Mouse (Mus musculus): ENCODE data around the gene Trpm5. TPM values are rescaled to one million over a fixed set of nuclear protein-coding genes. Genes with fewer than 3 reads are reported as not detected.

The Trpm5 gene
- polyA plus RNA-seq (2014; fragmentation: Nextera tagmentation; extraction: Ambion mirVana), result 0.64 and 0.85 TPM in 2 replicates

DNA sequence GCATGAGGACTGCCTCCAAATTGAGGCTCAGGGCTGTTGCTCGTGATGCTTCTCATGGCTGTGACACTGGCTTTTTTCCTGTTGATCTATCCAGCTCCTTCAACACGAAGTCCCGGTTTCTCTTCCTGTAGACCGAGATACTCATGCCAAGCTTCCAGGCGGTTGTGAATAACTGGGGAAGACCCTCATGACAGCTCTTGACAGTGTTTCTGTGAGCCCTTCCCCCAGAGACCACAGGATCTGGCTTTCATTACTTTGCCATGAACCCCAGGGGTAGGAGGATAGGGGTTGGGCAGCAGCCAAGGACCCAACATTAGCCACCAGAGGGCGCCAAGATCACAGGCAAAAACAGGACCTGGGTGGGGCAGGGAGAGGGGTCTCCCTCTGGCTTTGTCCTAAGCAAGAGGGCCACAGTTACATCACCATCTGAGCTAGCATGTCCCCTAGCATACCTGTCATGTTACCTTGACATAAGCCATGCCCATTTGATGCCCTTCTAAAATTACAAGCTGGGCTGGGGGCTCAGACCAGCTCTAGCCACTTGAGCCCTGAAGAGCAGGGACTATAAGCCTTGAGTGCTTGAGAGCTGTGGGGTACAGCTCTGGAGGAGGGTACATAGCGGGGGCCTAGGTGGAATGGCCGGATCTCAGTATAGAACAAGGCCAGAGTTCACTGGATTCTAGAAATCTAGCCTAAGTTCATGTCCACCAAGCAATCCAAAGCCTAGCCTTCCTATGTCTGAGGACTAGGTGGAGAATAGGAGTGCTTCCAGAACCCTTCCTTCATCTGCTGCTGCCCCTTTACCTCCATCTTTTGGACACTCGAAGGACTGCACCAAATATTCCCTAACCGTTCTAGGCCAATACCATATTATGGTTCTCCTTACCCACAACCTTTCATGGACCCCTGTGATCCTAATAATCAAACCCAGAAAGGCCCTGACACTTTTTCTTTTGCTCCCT, at the start of gene Trpm5:
TSS of gene Trpm5 (minus strand) at position 51 of the 962 bp plus-strand sequence.
- H3K9ac ChIP-seq (ENCODE audit: low read length), result no peak within 1 kb of the TSS
- H3K4me2 ChIP-seq (ENCODE audit: low read depth, low read length, severe bottlenecking), result no peak within 1 kb of the TSS
- H3K27ac ChIP-seq (ENCODE audit: low read depth, low read length), result no peak within 1 kb of the TSS
- peak; percentile 30; the same call in 1 of the 2 replicates for ATAC-seq (replicated peaks; ENCODE audit: low FRiP score)
- peak; percentile 85 for DNase-seq (ENCODE audit: low spot score)
- H3K36me3 ChIP-seq (ENCODE audit: control insufficient read depth, insufficient read depth, low read length), result no peaks in the 10 kb centered on the region
- no peaks in the 10 kb centered on the region for H3K4me1 ChIP-seq (replicated peaks; ENCODE audit: control insufficient read depth, insufficient read depth, low read length)
- no peaks in the 10 kb centered on the region for H3K9me3 ChIP-seq (ENCODE audit: control insufficient read depth, low read length)
- H3K27me3 ChIP-seq (ENCODE audit: control insufficient read depth, insufficient read depth, low read length), result no peaks in the 10 kb centered on the region
- WGBS, result 47% methylated on average over 10 of the region's 10 CpGs
- H3K4me3 ChIP-seq (ENCODE audit: low read depth, low read length), result no peak within 1 kb of the TSS

DNA sequence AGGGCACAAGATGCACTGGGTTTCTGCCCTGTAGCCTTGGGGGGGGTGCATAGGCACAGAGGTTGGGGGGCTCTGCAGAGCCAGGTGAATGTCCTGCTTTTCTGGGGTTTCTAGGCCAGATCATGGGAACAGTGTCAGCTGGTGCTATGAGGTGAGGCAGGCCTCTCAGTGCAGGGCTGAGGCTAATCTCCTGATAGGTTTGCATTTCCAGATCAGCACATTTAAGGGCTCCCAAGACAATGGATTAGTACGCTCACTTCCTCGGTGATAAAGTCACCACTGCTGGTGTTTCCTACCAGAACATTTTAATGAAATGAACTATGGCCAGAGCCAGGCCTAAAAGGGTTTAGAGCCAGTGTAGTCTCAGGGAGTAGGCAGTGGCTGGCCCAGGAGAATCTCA, 48.2 kb upstream of the Trpm5 start:
- Histone ChIP-seq H3K4me1 (replicated peaks; ENCODE audit: control insufficient read depth, insufficient read depth, low read length) (no peaks in the 10 kb centered on the region), H3K4me2 (ENCODE audit: low read depth, low read length, severe bottlenecking) (no peak overlapping the region), H3K9me3 (ENCODE audit: control insufficient read depth, low read length) (no peaks in the 10 kb centered on the region), H3K27me3 (ENCODE audit: control insufficient read depth, insufficient read depth, low read length) (no peaks in the 10 kb centered on the region), H3K27ac (ENCODE audit: low read depth, low read length) (no peak overlapping the region), H3K9ac (ENCODE audit: low read length) (no peak overlapping the region), H3K36me3 (ENCODE audit: control insufficient read depth, insufficient read depth, low read length) (no peaks in the 10 kb centered on the region), H3K4me3 (ENCODE audit: low read depth, low read length) (no peak overlapping the region)
- WGBS, result 93% methylated on average over 2 of the region's 2 CpGs
- DNase-seq (ENCODE audit: low spot score) (no peak), ATAC-seq (replicated peaks; ENCODE audit: low FRiP score) (no peak)

DNA sequence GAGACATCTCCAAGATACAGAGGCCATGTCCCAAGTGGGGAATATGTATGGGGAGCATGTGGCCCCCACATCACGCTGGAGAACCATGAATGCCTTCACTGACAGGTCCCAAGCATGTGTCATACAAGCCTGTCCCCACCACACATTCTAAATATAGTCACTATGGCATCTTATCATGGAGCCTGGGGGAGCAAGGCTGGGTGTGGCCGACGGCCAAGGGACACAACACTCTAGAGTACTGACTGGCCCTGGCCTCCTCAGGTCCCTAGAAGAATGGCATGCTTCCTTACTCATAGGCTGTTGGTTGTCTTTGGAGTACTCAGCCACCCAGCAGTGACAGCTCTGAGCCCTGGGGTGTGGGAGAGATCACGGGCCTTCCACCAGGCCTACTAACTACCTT, 45.5 kb upstream of the Trpm5 start:
- ATAC-seq (replicated peaks; ENCODE audit: low FRiP score) (no peak), DNase-seq (ENCODE audit: low spot score) (no peak)
- Histone ChIP-seq H3K9ac (ENCODE audit: low read length) (no peak overlapping the region), H3K27me3 (ENCODE audit: control insufficient read depth, insufficient read depth, low read length) (no peaks in the 10 kb centered on the region), H3K9me3 (ENCODE audit: control insufficient read depth, low read length) (no peaks in the 10 kb centered on the region), H3K4me3 (ENCODE audit: low read depth, low read length) (no peak overlapping the region), H3K4me2 (ENCODE audit: low read depth, low read length, severe bottlenecking) (no peak overlapping the region), H3K4me1 (replicated peaks; ENCODE audit: control insufficient read depth, insufficient read depth, low read length) (no peaks in the 10 kb centered on the region), H3K36me3 (ENCODE audit: control insufficient read depth, insufficient read depth, low read length) (no peaks in the 10 kb centered on the region), H3K27ac (ENCODE audit: low read depth, low read length) (no peak overlapping the region)
- 89% methylated on average over 4 of the region's 4 CpGs for WGBS

DNA sequence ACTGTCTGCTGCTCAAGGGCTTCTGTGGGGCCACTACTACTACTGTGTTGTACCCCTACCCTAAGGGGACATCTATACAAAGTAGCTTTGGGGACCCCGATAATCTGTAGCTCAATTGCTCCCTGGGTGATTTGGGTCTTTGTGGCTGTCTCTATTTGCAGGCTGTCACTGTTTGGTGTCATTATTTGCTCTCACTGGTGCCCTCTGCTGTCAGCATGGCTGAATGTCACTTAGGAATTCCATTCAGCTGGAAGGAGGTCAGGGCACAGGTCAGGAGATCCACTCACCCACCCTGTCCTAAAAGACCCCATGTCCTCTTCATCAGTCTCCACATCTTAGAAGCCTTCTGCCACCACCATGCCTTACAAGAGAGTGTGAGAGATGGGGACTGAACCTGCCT, 44.3 kb upstream of the Trpm5 start:
- WGBS, result 57% methylated on average over 1 of the region's 1 CpGs
- H3K4me3 ChIP-seq (ENCODE audit: low read depth, low read length), result no peak overlapping the region
- H3K27me3 ChIP-seq (ENCODE audit: control insufficient read depth, insufficient read depth, low read length), result no peaks in the 10 kb centered on the region
- DNase-seq (ENCODE audit: low spot score), result peak; percentile 68
- no peak for ATAC-seq (replicated peaks; ENCODE audit: low FRiP score)
- no peak overlapping the region for H3K9ac ChIP-seq (ENCODE audit: low read length)
- H3K4me2 ChIP-seq (ENCODE audit: low read depth, low read length, severe bottlenecking), result no peak overlapping the region
- H3K9me3 ChIP-seq (ENCODE audit: control insufficient read depth, low read length), result no peaks in the 10 kb centered on the region
- H3K36me3 ChIP-seq (ENCODE audit: control insufficient read depth, insufficient read depth, low read length), result no peaks in the 10 kb centered on the region
- H3K27ac ChIP-seq (ENCODE audit: low read depth, low read length), result no peak overlapping the region
- no peaks in the 10 kb centered on the region for H3K4me1 ChIP-seq (replicated peaks; ENCODE audit: control insufficient read depth, insufficient read depth, low read length)

DNA sequence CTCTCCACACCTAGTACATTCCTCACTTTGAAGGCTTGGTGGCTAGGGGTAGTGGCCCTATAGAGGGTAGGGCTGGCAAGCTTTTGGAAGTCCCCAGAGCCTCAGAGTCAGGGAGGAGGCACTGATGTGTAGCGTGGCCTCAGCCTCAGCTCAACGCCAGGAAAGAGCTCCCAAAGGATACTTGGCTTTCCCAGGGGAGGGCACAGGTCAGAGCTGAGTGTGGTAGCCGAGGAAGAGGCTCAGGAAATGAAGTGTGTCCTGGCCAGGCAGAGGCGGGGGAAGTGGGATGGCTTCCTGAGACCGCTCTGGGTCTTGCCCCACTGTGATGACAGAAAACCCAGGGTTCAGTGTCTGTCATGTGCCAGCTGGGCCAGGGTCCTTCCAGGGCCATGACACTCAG, 42.1 kb upstream of the Trpm5 start:
- H3K9ac ChIP-seq (ENCODE audit: low read length), result no peak overlapping the region
- no peak overlapping the region for H3K4me2 ChIP-seq (ENCODE audit: low read depth, low read length, severe bottlenecking)
- no peak for DNase-seq (ENCODE audit: low spot score)
- H3K36me3 ChIP-seq (ENCODE audit: control insufficient read depth, insufficient read depth, low read length), result no peaks in the 10 kb centered on the region
- H3K27ac ChIP-seq (ENCODE audit: low read depth, low read length), result no peak overlapping the region
- ATAC-seq (replicated peaks; ENCODE audit: low FRiP score), result no peak
- no peaks in the 10 kb centered on the region for H3K27me3 ChIP-seq (ENCODE audit: control insufficient read depth, insufficient read depth, low read length)
- no peaks in the 10 kb centered on the region for H3K9me3 ChIP-seq (ENCODE audit: control insufficient read depth, low read length)
- no peaks in the 10 kb centered on the region for H3K4me1 ChIP-seq (replicated peaks; ENCODE audit: control insufficient read depth, insufficient read depth, low read length)
- no peak overlapping the region for H3K4me3 ChIP-seq (ENCODE audit: low read depth, low read length)
- 72% methylated on average over 5 of the region's 5 CpGs for WGBS

DNA sequence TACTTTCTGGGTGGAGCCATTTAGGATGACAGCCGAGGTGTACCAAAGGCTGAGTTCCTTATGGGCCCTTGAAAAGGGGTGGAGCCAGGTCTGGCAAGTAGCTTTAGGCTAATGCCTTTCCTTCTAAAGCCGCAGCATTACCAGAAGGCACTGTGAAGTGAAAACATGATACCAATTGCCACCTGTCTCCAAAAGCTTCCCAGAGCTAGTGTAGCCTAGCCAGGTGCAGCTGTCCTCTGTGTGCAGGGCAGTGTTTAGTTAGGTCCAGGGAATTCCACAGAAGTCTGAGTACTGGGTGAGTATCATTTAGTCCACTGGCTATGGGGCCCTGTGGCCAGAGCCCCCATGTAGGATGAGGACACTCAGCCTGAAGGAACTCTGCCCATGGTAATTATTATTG, 41.7 kb upstream of the Trpm5 start:
- Histone ChIP-seq H3K9me3 (ENCODE audit: control insufficient read depth, low read length) (no peaks in the 10 kb centered on the region), H3K4me3 (ENCODE audit: low read depth, low read length) (no peak overlapping the region), H3K4me2 (ENCODE audit: low read depth, low read length, severe bottlenecking) (no peak overlapping the region), H3K4me1 (replicated peaks; ENCODE audit: control insufficient read depth, insufficient read depth, low read length) (no peaks in the 10 kb centered on the region), H3K36me3 (ENCODE audit: control insufficient read depth, insufficient read depth, low read length) (no peaks in the 10 kb centered on the region), H3K27me3 (ENCODE audit: control insufficient read depth, insufficient read depth, low read length) (no peaks in the 10 kb centered on the region), H3K27ac (ENCODE audit: low read depth, low read length) (no peak overlapping the region), H3K9ac (ENCODE audit: low read length) (no peak overlapping the region)
- no peak for DNase-seq (ENCODE audit: low spot score)
- 66% methylated on average over 2 of the region's 2 CpGs for WGBS
- ATAC-seq (replicated peaks; ENCODE audit: low FRiP score), result no peak

DNA sequence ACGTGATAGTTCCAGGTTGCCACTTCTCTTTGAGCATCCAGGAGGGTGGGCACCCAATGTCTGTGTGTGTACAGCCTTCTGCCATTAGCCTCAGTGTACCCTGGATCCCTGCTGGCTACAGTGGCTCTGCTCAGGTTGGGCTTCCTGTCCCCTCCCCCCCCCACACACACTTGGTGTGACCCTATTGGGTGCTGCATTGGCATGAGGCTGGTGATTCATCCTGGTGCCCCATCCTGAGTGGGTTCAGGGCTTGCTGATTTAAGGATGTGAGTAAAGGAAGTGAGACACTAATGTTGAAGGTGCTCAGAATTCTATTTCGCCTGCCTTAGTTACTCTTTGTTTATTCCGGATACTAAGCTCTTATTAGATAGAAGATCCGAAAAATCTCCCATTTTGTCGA, 38.4 kb upstream of the Trpm5 start:
- Histone ChIP-seq H3K4me3 (ENCODE audit: low read depth, low read length) (no peak overlapping the region), H3K27ac (ENCODE audit: low read depth, low read length) (no peak overlapping the region), H3K4me2 (ENCODE audit: low read depth, low read length, severe bottlenecking) (no peak overlapping the region), H3K4me1 (replicated peaks; ENCODE audit: control insufficient read depth, insufficient read depth, low read length) (no peaks in the 10 kb centered on the region), H3K36me3 (ENCODE audit: control insufficient read depth, insufficient read depth, low read length) (no peaks in the 10 kb centered on the region), H3K9me3 (ENCODE audit: control insufficient read depth, low read length) (no peaks in the 10 kb centered on the region), H3K27me3 (ENCODE audit: control insufficient read depth, insufficient read depth, low read length) (no peaks in the 10 kb centered on the region), H3K9ac (ENCODE audit: low read length) (no peak overlapping the region)
- DNase-seq (ENCODE audit: low spot score) (no peak), ATAC-seq (replicated peaks; ENCODE audit: low FRiP score) (no peak)
- WGBS, result 82% methylated on average over 5 of the region's 5 CpGs

DNA sequence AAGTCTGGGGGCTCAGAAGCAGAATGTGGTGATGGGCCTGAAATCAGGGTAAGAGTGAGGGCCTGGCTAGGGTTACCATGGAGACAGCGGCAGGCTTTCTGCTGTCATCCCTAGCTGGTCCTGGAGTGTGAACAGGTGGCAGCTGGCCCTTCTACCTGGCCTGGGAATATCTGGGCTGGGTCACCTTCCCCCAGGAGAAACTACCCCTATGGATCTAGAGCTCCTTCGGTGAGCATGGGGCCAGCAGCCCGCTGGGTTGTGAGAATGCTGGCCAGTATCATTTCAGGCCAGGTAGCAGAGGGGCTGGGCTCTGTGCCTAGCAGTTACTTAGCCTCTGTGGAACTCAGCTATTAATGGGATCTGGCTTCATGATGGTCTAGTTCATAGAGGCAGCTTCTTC, 30.5 kb upstream of the Trpm5 start:
- H3K4me3 ChIP-seq (ENCODE audit: low read depth, low read length), result no peak overlapping the region
- WGBS, result 65% methylated on average over 3 of the region's 3 CpGs
- H3K27ac ChIP-seq (ENCODE audit: low read depth, low read length), result no peak overlapping the region
- no peaks in the 10 kb centered on the region for H3K27me3 ChIP-seq (ENCODE audit: control insufficient read depth, insufficient read depth, low read length)
- ATAC-seq (replicated peaks; ENCODE audit: low FRiP score) (no peak), DNase-seq (ENCODE audit: low spot score) (no peak)
- no peak overlapping the region for H3K4me2 ChIP-seq (ENCODE audit: low read depth, low read length, severe bottlenecking)
- H3K36me3 ChIP-seq (ENCODE audit: control insufficient read depth, insufficient read depth, low read length), result no peaks in the 10 kb centered on the region
- no peaks in the 10 kb centered on the region for H3K4me1 ChIP-seq (replicated peaks; ENCODE audit: control insufficient read depth, insufficient read depth, low read length)
- no peaks in the 10 kb centered on the region for H3K9me3 ChIP-seq (ENCODE audit: control insufficient read depth, low read length)
- no peak overlapping the region for H3K9ac ChIP-seq (ENCODE audit: low read length)
